Mouse (Mus musculus) kidney, postnatal 10 days (tissue): ENCODE results near the gene Hddc2.

Source experiments
- DNase-seq: peaks from one replicate; pipeline ENCODE4 v3.0.0; 2021; ENCODE audit warnings: mixed read lengths

The Hddc2 gene

DNA sequence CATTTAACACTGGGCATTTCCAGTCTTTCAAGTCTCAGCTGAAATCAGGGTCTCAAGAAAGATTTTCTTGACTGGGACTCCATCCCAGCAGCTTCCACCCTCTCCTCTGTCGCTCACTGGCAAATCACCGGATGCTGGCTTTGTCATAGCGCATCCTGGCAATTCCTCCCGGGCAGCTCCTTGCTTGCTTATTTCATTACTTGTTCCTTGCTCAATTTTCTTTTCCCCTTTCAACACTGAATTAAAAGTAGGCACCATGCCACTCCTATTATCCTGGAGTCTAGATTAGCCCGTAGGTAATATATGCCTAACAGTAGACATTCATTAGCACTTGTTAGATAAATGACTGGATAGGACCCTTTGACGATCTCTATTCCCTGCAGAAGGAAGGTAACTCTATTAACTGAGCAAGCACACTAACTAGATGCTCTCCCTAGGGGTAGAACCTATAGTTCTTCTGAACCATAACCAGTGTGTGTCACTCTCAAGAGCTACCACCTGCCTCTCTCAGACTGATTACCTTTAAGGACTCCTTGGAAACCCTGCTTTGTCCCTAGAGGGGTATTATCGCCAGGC lies 41.8 kb downstream of the Hddc2 start:
- no peak for DNase-seq

- DNase-seq: no peak
Measured at GRCm38 (mm10) chr10:31359749-31360148, 46.6 kb downstream of the Hddc2 start.

GRCm38 (mm10) chr10:31370200-31370599 lies 57.0 kb downstream of the Hddc2 start:
- peak; percentile 18 for DNase-seq
